Mouse (Mus musculus) hindbrain, embryonic 14.5 days (tissue): ENCODE measurements at regions not wholly inside any gene's neighbourhood (a gene's known extent, or its start where the extent isn't known, plus 50 kb on each side); places are given as distances from the start of the nearest gene placed in this dataset.

Experiments
- ATAC-seq: fragments of 200-750 bp; cut with Nextera tagmentation; 2 replicates; pipeline ENCODE4 v1.8.0; 2017; ENCODE audit warnings: moderate number of reproducible peaks, mild to moderate bottlenecking, moderate TSS enrichment, moderate library complexity; ENCODE audit not compliant: low FRiP score
- DNase-seq: peaks from one replicate; pipeline ENCODE4 v3.0.0-alpha.2; 2015; ENCODE audit warnings: low spot score
- H3K27ac ChIP-seq: fragments of 300-500 bp; sonication (generic); 2 replicates; pipeline ENCODE4 v1.5.1; 2014; ENCODE audit warnings: mild to moderate bottlenecking, moderate library complexity
- H3K27me3 ChIP-seq: fragments of 300-500 bp; sonication (generic); 2 replicates; pipeline ENCODE4 v1.6.1; 2014; ENCODE audit warnings: mild to moderate bottlenecking, low read length, mixed read lengths; ENCODE audit not compliant: control insufficient read depth, insufficient read depth
- H3K36me3 ChIP-seq: fragments of 300-500 bp; sonication (generic); replicated peaks from 2 replicates; pipeline ENCODE4 v1.6.1; 2014; ENCODE audit not compliant: control insufficient read depth, insufficient read depth
- H3K4me1 ChIP-seq: fragments of 300-500 bp; sonication (generic); replicated peaks from 2 replicates; pipeline ENCODE4 v1.6.1; 2014; ENCODE audit warnings: antibody characterized with exemption, low read length, mixed read lengths; ENCODE audit not compliant: control insufficient read depth, insufficient read depth
- H3K4me2 ChIP-seq: fragments of 300-500 bp; sonication (generic); replicated peaks from 2 replicates; pipeline ENCODE4 v1.6.1; 2014; ENCODE audit warnings: mild to moderate bottlenecking, moderate library complexity
- H3K4me3 ChIP-seq: fragments of 300-500 bp; sonication (generic); replicated peaks from 2 replicates; pipeline ENCODE4 v1.5.1; 2014; ENCODE audit warnings: mild to moderate bottlenecking, low read length
- H3K9ac ChIP-seq: fragments of 300-500 bp; sonication (generic); 2 replicates; pipeline ENCODE4 v1.6.1; 2014
- H3K9me3 ChIP-seq: fragments of 300-500 bp; sonication (generic); 2 replicates; pipeline ENCODE4 v1.6.1; 2016; ENCODE audit warnings: low read length; ENCODE audit not compliant: control insufficient read depth
- WGBS: fragments of 180-500 bp; shearing (Covaris S2); extraction: QIAGEN DNeasy Blood & Tissue Kit; methylation state at CpG from one replicate; pipeline ENCODE4 v1.1.7; 2014; 5-methylcytosine and 5-hydroxymethylcytosine counted together

DNA sequence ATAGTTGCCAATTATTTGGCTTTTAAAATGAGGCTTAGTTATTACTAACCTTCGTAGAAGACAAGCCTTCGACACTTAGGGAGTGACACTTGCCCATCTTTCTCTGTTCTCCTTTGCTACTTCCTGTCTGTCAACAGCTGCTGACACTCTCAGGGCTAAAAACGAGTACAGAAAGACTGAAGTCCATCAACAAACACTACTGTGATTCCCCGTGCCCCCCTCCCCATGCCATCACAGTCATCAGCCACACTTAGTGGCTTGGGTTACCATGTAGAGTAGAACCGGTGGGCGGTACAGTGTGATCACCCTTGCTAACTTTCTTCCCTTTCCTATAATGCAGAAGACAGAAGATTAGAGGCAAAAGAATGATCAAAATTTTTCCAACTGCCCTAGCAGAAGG, 402.4 kb downstream of the Atp23 start:
- Histone ChIP-seq H3K27me3 (no peaks in the 10 kb centered on the region), H3K27ac (no peak overlapping the region), H3K9me3 (no peaks in the 10 kb centered on the region), H3K4me1 (no peaks in the 10 kb centered on the region), H3K4me2 (no peak overlapping the region), H3K9ac (no peak overlapping the region), H3K4me3 (no peak overlapping the region), H3K36me3 (no peaks in the 10 kb centered on the region)
- ATAC-seq (no peak), DNase-seq (no peak)
- WGBS: 89% methylated on average over 6 of the region's 6 CpGs

DNA sequence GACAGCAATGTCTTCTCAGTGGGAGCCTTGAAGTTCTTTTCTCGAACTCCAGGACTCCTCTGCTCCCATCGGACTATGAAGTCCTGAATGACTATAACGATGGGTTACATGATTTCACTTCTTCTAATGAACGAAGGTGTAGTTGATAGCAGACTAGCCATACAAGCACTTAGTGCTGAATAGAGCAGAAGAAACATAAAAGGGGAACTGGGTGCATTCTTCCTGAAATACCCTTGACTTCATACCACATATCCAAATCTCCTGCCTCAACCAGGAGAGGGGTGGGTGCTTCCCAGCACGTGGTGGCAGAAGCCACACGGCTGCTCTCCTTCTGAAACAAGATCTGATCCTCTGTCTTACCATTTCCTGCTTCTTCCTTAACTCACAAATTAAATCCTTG, 407.4 kb downstream of the Atp23 start:
- H3K27ac ChIP-seq: no peak overlapping the region
- no peaks in the 10 kb centered on the region for H3K27me3 ChIP-seq
- H3K9me3 ChIP-seq: no peaks in the 10 kb centered on the region
- no peak overlapping the region for H3K4me3 ChIP-seq
- no peak overlapping the region for H3K4me2 ChIP-seq
- H3K9ac ChIP-seq: no peak overlapping the region
- no peak for ATAC-seq
- no peaks in the 10 kb centered on the region for H3K4me1 ChIP-seq
- 85% methylated on average over 6 of the region's 6 CpGs for whole genome bisulfite sequencing
- no peak for DNase-seq
- no peaks in the 10 kb centered on the region for H3K36me3 ChIP-seq

DNA sequence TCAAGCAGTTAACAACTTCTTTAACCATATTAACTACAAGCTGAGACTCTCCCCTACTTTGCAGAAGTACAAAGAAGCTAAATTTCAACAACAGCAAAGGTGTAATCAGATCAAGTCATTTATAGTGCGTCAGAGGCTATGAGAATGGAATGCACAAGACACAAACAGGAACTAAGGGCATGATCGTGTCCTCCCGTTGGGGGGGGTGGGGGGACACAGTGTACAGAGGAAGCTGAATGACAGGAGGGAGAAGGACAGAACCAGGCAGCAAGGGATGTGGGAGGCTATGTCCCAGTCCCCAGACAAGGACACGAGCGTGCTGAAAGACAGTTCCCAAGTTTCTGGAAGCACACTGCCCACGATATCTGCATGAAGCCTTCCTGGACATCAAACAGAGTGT, 408.9 kb downstream of the Atp23 start:
- Histone ChIP-seq H3K27ac (no peak overlapping the region), H3K4me1 (no peaks in the 10 kb centered on the region), H3K9me3 (no peaks in the 10 kb centered on the region), H3K4me3 (no peak overlapping the region), H3K4me2 (no peak overlapping the region), H3K27me3 (no peaks in the 10 kb centered on the region), H3K36me3 (no peaks in the 10 kb centered on the region), H3K9ac (no peak overlapping the region)
- 85% methylated on average over 6 of the region's 6 CpGs for WGBS
- ATAC-seq: no peak
- DNase-seq: no peak

DNA sequence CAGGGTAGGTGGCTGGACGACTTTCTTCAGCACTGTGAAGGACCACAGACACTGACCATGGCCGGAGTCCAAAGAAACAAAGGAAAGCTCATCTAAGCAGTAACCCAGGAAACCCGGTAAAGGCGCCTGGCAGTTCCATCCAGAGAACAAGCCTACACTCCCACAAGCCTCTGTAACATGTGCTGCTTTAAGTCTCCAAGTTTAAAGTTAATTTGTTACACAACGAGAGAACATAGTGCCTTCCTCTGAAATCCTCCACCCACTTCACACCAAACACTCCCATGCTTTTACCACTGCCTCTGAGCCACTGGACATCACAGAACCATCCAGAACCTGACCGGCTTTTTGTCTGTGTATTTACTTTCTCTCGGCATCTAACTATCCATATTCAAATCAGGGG, 416.0 kb downstream of the Atp23 start:
- no peaks in the 10 kb centered on the region for H3K27me3 ChIP-seq
- H3K4me1 ChIP-seq: no peaks in the 10 kb centered on the region
- DNase-seq (no peak), ATAC-seq (no peak)
- no peaks in the 10 kb centered on the region; the same call in 1 of the 2 replicates for H3K9me3 ChIP-seq
- H3K4me3 ChIP-seq: no peak overlapping the region
- WGBS: 82% methylated on average over 7 of the region's 7 CpGs
- H3K4me2 ChIP-seq: no peak overlapping the region
- H3K9ac ChIP-seq: no peak overlapping the region
- no peak overlapping the region for H3K27ac ChIP-seq
- H3K36me3 ChIP-seq: no peaks in the 10 kb centered on the region

DNA sequence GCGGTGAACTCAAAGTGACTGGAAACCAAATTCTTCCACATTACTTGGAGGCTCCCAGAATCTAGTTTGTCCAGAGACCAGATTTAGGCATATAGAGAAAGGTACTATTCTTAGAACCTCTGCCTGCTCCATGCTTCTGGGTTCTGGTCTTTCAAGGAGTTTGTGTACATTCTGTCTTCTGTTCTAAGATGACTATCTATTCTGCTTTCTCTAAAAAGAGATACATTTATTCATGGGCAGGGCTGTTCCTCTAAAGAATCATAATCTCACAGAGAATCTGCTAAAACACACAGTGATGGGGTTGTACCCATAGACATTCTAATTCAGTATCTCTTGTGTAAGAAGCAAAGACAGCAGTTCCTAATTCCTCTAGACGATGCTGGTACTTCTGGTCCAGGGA, 417.7 kb downstream of the Atp23 start:
- ATAC-seq: no peak

DNA sequence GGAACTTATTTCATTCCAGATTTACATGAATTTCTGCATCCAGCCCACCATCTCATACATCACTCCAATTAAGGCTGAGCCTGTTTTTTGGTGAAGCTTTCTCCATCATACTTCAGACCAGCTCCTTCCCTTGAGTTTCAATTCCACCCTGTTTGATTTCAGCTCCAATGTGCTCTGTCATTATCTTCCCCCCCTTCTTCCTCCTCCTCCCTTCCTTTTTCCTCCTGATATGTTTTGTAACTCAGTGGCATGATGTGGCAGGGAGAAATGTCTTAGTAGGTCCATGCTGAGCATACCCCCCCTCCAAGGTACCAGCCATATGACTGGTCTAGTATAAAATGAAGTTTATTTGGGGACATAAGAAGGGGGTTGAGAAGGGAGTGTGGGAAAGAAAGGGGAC, 420.8 kb downstream of the Atp23 start:
- Histone ChIP-seq H3K27me3 (no peaks in the 10 kb centered on the region), H3K4me3 (no peak overlapping the region), H3K9me3 (no peaks in the 10 kb centered on the region; the same call in 1 of the 2 replicates), H3K9ac (no peak overlapping the region), H3K4me1 (no peaks in the 10 kb centered on the region), H3K4me2 (no peak overlapping the region), H3K27ac (no peak overlapping the region), H3K36me3 (no peaks in the 10 kb centered on the region)
- no peak for DNase-seq
- no peak for ATAC-seq

More for the DNA sequence above, 417.7 kb downstream of the Atp23 start:
- no peak overlapping the region for H3K9ac ChIP-seq
- H3K4me1 ChIP-seq: no peaks in the 10 kb centered on the region
- H3K27ac ChIP-seq: no peak overlapping the region
- H3K9me3 ChIP-seq: no peaks in the 10 kb centered on the region; the same call in 1 of the 2 replicates
- no peaks in the 10 kb centered on the region for H3K36me3 ChIP-seq
- no peak for DNase-seq
- 88% methylated on average over 2 of the region's 2 CpGs for WGBS
- H3K4me3 ChIP-seq: no peak overlapping the region
- no peak overlapping the region for H3K4me2 ChIP-seq
- H3K27me3 ChIP-seq: no peaks in the 10 kb centered on the region

DNA sequence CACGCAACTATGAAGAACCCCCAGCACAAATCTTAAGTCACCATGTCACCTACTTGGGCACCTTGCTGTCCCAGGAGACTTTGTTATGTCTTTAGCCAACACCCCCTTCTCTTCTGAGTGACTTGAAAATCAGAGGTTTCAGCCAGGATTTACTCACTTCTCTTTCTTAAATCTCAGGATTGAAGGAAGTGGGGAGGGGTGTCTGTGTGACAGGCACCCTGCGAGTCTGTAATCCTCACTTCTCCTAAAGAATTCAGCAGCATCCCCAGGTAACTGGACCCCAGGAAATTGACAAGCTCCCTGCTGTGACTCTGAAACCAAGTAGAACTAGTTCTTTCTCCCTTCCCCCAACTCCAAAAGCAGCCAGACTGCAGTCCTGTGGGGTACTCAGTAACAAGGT, 421.4 kb downstream of the Atp23 start:
- no peaks in the 10 kb centered on the region for H3K36me3 ChIP-seq
- H3K4me3 ChIP-seq: no peak overlapping the region
- no peak for ATAC-seq
- H3K9me3 ChIP-seq: no peaks in the 10 kb centered on the region; the same call in 1 of the 2 replicates
- H3K4me1 ChIP-seq: no peaks in the 10 kb centered on the region
- no peak overlapping the region for H3K4me2 ChIP-seq
- no peak overlapping the region for H3K27ac ChIP-seq
- 65% methylated on average over 2 of the region's 2 CpGs for WGBS
- no peaks in the 10 kb centered on the region for H3K27me3 ChIP-seq
- no peak for DNase-seq
- no peak overlapping the region for H3K9ac ChIP-seq

DNA sequence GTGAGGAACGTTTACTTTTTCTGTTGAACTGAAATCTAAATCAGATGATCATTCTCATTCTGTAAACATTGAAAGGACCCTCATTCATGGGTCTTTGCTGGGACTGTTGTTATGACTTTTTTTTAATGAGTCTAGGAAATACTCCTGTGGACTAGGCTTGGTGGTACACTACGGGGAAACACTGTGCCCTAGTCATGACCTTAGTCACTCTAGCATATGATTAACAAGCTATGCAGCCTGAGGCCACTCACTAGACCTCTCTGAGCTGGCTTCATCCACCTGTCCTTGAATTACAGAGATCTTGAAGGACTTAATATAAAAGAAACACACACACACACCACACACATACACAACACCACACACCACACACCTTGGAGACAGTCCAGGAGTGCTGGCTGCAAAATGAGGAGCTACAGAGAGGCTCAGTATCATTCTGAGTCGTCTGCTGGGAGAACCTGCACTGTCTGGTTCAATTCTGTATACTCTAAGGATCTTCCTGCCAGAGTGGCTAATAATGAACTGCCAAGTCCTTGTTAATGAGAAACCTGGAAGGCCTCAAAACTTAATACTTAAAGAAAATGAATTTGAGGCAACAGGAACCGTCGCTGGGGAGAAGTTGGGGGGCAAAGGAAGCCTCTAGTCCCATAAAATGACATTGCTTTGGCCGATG, 428.0 kb downstream of the Atp23 start:
- Histone ChIP-seq H3K27me3 (no peaks in the 10 kb centered on the region), H3K9me3 (no peaks in the 10 kb centered on the region), H3K4me1 (no peaks in the 10 kb centered on the region), H3K9ac (no peak overlapping the region), H3K4me3 (no peak overlapping the region), H3K4me2 (no peak overlapping the region), H3K27ac (no peak overlapping the region), H3K36me3 (no peaks in the 10 kb centered on the region)
- 67% methylated on average over 6 of the region's 6 CpGs for whole genome bisulfite sequencing
- ATAC-seq (no peak), DNase-seq (no peak)

DNA sequence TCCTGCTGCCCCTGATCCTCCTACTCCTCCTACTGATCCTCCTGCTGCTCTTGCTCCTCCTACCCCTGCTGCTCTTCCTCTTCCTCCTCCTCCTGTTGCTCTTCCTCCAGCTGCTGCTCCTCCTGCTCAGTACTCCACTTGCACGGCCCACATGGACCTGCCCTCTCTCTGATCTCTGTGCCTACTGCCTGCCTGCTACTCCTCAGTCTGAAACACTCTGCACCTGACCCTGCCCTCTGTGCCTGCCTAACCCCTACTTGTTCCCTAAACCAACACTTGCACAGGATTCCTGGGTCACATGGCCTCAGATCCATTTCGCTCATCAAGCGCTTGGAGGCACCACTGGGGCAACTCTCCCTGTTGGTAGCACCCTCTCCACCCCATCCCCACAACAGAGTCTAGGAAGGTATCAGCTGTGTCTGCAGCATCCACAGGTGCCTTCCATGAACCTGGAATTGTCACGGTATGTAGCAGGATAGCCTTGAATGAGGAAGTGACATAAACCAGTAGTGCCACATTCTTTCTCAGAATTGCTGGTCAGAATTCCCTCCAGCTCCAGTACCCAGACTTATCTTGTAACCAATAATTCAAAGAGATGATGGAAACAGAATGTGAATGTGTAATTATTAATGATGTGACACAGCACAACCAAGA, 430.2 kb downstream of the Atp23 start:
- H3K27ac ChIP-seq: no peak overlapping the region
- DNase-seq (no peak), ATAC-seq (no peak)
- 0 out of 2 replicates have a peak, but pooled peaks cover 4% of the 10 kb centered on the region for H3K9me3 ChIP-seq
- 76% methylated on average over 4 of the region's 4 CpGs for WGBS
- H3K4me3 ChIP-seq: no peak overlapping the region
- no peaks in the 10 kb centered on the region for H3K36me3 ChIP-seq
- no peaks in the 10 kb centered on the region for H3K27me3 ChIP-seq
- no peak overlapping the region for H3K4me2 ChIP-seq
- H3K4me1 ChIP-seq: no peaks in the 10 kb centered on the region
- no peak overlapping the region for H3K9ac ChIP-seq
